Mouse (Mus musculus) heart, adult 8-10 months (tissue): ENCODE data around the gene Tcl1b2. TPM values are rescaled to one million over a fixed set of nuclear protein-coding genes. Genes with fewer than 3 reads are reported as not detected.
"Not testable (repeated sequence)": the region's sequence is repeated elsewhere in the genome, so short reads cannot be mapped to it uniquely, and the experiment has no call there.

Experiments used
- DNase-seq: peaks from one replicate; pipeline ENCODE4 v3.0.0; 2022; ENCODE audit warnings: low spot score
- total RNA-seq, 4 experiments: library from RNA; stranded (reverse); gene quantifications; 2 replicates each; pipeline ENCODE4 v1.2.4; 2022

Tcl1b2 gene
- total RNA-seq, 4 experiments from 2014 or later, result not detected

GRCm38 (mm10) chr12:105173366-105173765, 27.6 kb downstream of the Tcl1b2 start:
- no peak for DNase-seq

DNA sequence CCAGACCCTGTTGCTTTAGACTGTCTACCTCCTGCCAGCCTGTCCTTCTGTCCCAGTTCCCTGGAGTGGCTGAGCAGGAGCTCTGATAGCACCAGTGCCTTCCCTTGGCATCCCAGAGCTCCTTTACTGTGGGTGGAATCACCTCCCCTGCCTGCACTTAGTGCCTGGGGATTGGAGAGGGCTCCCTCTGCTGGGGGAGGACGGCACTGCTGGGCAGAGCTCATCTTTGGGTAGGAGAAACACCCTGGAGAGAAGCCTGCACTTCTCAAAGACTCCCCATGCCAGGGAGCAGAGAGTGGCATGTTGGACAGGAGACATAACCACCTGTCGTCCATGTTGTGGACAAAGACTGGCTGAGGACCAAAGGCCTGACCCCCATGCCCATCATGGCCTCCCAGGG, 28.5 kb downstream of the Tcl1b2 start:
- DNase-seq, result peak; percentile 18

- not testable (repeated sequence) for DNase-seq
Measured at GRCm38 (mm10) chr12:105176044-105176443, 30.2 kb downstream of the Tcl1b2 start, which contains the start of gene Tcl1b5. Tcl1b5 (plus strand) TSS chr12:105176344.

DNA sequence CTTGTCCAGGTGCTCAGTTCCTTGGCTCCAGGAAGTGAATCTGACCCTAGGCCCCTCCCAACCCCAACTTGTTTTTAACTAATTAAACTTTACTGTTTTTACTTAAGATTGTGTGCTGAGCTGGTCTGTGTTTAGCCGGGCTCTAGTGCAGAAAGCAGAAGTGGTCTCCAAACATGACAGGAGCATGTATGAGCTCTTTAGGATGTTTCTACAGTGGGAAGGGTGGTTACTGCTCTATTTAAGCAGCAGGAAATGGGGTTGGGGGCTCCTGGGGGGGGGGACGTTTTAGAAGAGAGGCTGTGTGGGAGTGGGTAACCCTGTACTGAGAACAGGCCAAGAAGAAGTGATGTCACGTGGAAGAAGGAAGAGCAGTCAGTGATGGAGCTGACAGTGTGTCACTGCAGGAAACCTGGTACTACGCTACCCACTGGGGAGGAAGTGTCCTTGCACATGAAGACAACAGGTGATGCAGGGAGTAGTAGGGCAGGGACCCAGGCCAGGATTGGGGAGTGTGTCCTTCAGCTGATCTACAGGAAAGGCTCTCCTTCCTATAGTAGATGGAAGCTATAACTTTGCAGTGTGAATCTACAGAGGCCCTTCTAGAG, 35.3 kb downstream of the Tcl1b2 start:
- DNase-seq, result not testable (repeated sequence)

DNA sequence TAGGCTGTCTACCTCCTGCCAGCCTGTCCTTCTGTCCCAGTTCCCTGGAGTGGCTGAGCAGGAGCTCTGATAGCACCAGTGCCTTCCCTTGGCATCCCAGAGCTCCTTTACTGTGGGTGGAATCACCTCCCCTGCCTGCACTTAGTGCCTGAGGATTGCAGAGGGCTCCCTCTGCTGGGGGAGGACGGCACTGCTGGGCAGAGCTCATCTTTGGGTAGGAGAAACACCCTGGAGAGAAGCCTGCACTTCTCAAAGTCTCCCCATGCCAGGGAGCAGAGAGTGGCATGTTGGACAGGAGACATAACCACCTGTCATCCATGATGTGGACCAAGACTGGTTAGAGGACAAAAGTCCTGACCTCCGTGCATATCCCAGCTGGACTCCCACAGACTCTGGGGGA, 43.2 kb downstream of the Tcl1b2 start:
- not testable (repeated sequence) for DNase-seq

- not testable (repeated sequence) for DNase-seq
Measured at GRCm38 (mm10) chr12:105190743-105191142, 44.9 kb downstream of the Tcl1b2 start, which contains the start of gene Tcl1b3. Tcl1b3 (plus strand) TSS chr12:105191043.

GRCm38 (mm10) chr12:105199684-105200497, 54.1 kb downstream of the Tcl1b2 start:
- not testable (repeated sequence) for DNase-seq

DNA sequence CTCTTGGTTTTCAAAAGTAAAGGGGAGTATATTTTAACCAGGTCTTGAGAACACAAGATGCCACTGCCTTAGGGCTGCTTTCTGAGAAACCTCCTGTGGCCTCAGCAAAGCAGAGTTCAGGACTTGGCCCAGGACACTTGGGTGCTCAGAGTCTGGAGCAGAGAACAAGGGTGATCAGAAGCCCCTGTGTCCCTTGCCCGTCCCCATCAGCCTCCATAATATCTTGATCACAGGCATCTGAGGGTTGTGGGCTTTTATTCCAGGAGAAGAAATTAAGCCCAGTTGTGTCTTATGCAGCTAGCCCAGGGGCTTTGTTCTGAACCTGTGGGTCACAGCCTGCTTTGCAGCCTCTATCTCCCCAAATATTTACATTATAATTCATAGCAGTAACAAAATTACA, 55.8 kb downstream of the Tcl1b2 start, which contains the start of gene Tcl1b4:
TSS of gene Tcl1b4 (plus strand) at position 301 of the 400 bp plus-strand sequence.
- not testable (repeated sequence) for DNase-seq

Other genes with a start within 250 kb of the Tcl1b2 start
- gene Syne3, start 136.2 kb upstream of the Tcl1b2 start, total RNA-seq, result 10 to 100 TPM in 1 of 4 experiments, 1 to 10 TPM in 3; 7.2 to 10.5 (median 7.7) TPM
- 100 to 1,000 TPM in 1 of 4 experiments, 10 to 100 TPM in 3; 74.2 to 104 (median 85.4) TPM for gene Glrx5, start 113.3 kb upstream of the Tcl1b2 start, total RNA-seq
- not detected for gene Tcl1b1, start 13.7 kb downstream of the Tcl1b2 start, total RNA-seq
- gene Tcl1b5, start 30.3 kb downstream of the Tcl1b2 start, total RNA-seq, result not detected
- gene Tcl1b3, start 45.0 kb downstream of the Tcl1b2 start, total RNA-seq, result not detected
- not detected for gene Tcl1b4, start 55.9 kb downstream of the Tcl1b2 start, total RNA-seq
- gene Tcl1, start 76.8 kb downstream of the Tcl1b2 start, total RNA-seq, result not detected
- under 1 TPM in 2 of 4 experiments, not detected in 2; 0.19 to 0.22 TPM for gene Tunar, start 187.9 kb downstream of the Tcl1b2 start, total RNA-seq